Mouse (Mus musculus) right cerebral cortex, postnatal 36 days (tissue): ENCODE results near the gene Hddc3.
"Not testable (repeated sequence)": the region's sequence is repeated elsewhere in the genome, so short reads cannot be mapped to it uniquely, and the experiment has no call there.

Experiments used
- DNase-seq, 2 experiments: peaks; one replicate each; pipeline ENCODE4 v3.0.0; 2022; ENCODE audit warnings: low spot score in 2 of 2, mixed read lengths in 1 of 2

The Hddc3 gene

DNA sequence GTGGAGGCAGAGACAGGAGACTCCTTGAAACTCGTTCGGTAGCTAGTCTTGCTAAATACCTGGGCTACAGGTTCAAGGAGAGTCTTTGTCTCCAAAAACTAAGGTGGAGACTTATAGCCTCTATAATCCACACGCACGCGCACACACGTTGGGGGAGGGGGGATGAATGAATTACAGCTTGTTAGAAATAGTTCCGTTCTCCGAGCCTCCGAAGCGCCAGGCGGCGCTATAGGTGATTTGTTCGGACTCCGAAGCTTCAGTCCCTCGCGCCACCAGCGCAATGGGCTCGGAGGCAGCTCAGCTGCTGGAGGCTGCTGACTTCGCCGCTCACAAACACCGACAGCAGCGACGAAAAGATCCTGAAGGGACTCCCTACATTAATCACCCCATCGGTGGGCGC, at the start of gene Hddc3:
Gene Hddc3, plus strand, starts transcription at position 247 of the 400 bp plus-strand sequence.
- DNase-seq: peak; percentile 92 to 93

DNA sequence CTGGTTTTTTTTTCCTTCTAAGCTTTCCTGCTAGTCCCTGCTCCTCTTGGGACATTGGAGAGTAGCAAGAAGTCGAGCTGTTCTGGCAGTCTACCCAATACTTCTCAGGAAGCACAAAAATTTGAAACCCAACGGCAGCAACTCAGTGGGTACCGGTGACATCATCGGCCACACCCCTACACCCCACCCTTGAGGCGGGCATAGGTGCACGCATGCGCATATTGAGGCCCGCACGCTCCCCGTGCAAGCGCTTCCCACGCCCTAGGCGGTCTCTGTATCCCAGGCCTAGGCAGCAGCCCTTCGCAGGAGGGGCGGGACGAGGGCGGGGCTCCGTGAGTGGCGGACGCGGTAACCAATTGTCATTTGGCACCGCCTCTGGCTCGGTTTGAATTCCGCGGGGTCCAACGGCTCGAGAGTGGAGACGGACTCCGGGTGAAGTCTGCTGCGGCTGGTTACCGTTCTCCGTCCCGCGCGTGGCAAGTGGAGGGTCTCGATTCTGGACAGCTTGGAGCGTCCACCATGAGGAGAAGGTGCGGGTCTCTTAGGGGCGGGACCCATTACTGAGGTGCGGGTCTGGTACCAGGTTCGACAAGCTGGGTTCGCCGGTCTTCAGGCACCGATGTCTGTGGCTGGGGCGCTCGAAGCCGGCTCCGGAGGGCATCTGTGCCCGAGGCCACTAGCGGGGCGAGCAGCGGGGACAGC, 48.7 kb upstream of the Hddc3 start, which contains the start of gene Prc1:
Gene Prc1, plus strand, starts transcription at position 389 of the 702 bp plus-strand sequence.
- DNase-seq: peak; percentile 97 to 98

DNA sequence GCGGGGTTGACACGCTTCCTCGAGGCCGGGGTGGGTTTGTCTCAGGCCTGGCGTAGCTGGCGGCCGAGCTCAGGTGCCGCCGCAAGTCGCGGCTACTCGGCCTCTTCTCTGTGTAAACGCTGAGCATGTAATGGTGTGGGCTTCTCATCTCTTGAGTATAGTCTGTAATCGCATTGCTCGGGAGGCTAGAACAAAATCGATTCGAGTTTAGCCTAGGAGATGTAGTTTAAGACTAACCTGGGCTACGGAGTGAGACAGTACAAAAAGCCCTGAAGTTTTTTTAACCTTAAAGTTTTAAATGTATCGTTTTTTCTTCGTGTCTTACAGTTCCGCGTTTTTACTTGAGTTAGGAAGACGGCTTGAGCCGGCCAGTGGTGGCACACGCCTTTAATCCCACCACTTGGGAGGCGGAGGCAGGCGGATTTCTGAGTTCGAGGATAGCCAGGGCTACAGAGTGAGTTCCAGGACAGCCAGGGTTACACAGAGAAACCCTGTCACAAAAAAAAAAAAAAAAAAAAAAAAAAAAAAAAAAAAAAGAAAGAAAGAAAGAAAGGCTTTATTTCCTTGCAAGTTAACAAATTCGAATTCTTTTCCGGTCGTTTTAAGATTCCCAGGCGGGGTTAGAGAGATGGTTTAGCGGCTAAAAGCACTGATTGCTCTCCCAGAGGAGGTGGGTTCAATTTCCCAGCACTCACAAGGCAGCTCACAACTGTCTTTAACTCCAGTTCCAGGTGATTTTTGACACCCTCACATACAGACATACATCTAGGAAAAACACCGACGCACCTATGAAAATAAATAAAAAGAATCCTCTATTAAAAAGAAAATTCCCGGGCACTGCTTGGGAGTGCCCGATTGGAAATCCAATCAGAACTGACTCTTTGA, 47.9 kb upstream of the Hddc3 start:
- no peak for DNase-seq

DNA sequence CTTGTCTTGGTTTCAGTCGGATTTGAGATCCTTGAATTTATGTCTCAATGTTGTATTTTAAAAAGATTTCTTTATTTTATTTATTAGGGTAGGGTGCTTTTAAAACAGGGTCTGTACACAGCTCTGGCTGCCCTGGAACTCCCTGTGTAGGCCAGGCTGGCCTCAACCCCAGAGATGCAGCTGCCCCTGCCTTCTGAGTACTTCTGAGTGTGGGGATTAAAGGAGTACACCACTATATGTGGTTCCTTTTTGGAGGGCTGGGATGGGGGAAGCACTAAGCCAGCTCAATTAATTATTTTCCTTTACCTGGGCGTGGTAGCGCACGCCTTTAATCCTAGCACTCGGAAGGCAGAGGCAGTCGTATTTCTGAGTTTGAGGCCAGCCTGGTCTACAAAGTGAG, 46.4 kb upstream of the Hddc3 start:
- DNase-seq: no peak

DNA sequence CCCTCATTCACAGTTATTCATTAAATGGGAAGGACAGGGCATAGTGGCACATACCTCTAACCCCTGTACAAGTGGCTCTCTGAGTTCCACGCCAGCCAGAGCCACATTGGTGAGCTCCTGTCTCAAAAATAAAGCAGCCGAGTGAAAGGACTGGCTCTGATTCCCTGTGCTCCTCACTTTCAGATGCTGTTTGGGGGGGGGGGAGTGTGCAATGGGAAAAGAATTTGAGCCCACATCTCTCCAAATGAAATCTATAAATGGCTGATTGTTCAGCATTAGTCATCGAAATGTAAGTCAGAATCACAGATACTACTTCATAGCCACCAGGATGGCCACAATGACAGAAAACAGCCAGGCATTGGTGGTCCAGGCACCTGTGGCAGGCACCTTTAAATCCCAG, 45.9 kb upstream of the Hddc3 start:
- no peak for DNase-seq

DNA sequence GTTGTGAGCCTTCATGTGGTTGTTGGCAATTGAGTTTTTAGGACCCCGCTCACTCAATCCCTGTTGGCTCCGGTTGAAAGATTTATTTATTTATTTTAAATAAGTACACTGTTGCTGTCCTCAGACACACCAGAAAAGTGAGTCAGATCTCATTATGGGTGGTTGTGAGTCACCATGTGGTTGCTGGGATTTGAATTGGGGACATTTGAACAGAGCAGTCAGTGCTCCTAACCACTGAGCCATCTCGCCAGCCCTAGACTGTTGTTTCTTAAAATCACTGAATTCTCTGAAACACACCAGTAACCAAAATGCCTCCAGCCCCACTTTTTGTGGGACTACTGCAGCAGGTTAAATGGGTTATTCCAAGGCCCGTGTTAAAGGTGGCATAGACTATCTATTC, 44.1 kb upstream of the Hddc3 start:
- DNase-seq: no peak

DNA sequence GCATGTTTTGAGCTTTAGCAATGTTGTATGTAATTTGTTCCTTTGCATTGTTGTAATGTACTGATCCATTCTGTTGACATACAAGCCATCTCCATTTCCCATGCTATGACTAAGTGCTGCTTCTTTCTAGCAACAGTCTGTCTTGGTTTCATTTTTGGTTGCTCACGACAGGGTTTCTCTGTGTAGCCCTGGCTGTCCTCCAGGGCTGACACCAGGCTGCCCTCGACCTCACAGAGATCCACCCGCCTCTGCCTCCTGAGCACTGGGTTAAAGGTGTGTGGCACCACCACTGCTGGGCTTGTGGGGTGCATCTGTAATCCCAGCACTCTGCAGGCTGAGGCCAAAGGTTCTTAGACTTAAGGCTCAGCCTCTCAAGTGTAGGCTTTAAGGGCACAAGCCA, 43.3 kb upstream of the Hddc3 start:
- DNase-seq: no peak

DNA sequence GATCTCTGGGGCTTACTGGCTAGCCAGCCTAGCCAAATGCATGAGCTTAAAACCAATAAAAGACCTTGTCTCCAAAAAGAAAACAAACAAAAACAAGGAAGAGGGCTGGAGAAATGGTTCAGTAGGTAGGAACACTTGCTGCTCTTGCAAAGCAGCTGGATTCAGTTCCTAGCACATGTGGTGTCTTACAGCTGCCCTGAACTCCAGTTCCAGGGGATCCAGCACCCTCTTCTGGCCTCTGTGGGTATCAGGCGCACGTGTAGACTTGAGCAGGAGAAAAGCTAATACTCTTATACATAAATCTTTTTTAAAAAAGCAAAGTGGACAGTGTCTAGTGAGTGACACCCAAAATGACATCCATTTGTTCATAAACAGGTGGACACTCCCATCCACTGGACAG, 41.4 kb upstream of the Hddc3 start:
- no peak for DNase-seq

DNA sequence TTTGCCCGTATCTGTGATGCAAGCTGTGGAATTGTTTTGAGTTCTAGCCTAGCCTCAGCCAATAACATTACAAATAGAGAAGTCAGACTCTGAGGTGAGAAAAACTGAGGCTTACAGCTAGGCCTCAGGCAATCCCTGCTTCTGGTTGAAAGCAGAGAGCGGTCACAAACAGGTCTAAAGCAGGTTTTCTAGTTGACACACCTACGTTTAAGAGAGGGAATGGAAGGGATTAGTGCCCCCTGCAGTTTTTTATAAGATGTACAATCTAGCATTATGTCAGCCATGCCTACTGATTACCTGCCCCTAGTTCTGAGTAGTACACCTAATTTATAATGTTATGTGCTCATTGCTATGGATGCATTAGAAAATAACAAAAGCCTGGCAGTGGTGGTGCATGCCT, 35.1 kb upstream of the Hddc3 start:
- no peak for DNase-seq

DNA sequence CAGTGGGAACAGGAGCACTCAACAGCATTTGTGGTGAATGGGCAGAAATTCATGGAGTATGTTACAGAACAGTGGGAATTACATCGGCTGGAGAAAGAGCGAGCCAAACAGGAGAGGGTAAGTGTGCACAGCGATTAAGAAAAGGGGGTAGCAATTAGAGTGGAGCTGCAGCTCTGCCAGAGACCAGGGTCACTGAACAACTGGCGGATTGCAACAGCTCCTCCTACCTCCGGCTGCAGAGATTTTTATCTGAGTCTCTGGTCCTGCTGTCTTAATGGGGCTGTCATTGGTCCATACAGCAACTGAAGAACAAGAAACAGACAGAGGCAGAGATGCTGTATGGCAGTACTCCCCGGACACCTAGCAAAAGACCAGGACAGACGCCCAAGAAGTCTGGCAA, 32.1 kb upstream of the Hddc3 start:
- DNase-seq: no peak

DNA sequence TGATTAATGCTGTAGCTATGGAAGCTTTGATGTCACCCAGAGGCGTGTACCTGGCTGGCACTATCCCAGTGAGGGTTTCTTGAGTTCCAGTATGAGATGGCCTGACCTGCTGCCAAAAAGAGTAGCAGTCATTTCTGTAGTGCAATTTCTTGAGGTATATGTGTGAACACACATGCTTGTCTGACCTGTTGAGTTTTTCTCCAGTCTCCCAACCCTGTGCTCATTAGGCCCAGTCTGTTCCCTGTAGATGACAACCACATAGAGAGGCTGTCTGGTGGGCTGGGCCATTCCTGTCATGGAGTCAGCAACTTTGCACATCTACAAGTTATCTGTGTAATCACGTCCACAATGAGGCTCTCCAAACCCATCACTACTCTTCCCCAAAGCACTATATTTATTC, 27.2 kb upstream of the Hddc3 start:
- DNase-seq: no peak

DNA sequence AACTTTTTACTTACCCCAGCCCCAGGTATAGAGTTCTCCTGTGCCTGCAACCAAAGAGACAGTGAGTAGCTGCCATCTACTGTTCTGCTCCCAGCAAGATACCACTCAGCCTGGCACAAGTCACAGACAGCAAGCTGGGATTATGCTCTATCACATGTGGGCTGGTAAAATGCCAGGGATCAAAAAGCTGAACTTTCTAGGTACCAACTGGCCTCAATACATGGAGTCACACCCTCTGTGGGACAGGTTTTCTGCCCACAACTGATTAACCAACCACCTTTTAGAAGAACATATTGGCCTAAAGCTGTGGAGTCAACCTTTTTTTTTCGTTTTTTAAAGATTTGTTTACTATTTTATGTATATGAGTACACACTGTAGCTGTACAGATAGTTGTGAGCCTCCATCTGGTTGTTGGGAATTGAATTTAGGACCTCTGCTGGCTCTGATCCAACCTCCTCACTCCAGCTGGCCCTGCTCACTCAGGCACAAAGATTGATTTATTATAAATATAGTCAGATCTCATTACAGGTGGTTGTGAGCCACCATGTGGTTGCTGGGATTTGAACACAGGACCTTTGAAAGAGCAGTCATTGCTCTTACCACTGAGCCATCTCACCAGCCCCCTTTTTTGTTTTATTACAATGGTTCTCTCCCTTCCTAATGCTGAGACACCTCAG, 25.3 kb upstream of the Hddc3 start:
- DNase-seq: no peak

DNA sequence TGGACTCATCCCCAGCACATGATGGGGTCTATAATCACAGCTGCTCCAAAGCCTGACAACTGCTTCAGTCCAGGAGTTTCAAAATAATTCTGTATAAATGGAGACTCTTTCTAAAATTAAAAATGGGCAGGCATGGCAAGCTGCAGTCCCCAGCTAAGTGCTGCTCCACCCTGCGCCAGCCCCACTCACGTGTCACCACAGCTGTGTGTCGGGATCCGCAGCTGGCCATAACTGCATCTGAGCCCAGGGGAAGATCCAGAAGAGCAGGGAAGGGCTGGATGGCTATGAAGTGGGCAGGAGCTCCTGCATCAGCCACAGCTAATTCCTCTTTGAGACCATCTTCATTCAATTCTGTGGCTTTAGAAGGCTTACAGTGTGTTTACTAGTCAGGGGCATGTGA, 24.2 kb upstream of the Hddc3 start:
- DNase-seq: no peak

DNA sequence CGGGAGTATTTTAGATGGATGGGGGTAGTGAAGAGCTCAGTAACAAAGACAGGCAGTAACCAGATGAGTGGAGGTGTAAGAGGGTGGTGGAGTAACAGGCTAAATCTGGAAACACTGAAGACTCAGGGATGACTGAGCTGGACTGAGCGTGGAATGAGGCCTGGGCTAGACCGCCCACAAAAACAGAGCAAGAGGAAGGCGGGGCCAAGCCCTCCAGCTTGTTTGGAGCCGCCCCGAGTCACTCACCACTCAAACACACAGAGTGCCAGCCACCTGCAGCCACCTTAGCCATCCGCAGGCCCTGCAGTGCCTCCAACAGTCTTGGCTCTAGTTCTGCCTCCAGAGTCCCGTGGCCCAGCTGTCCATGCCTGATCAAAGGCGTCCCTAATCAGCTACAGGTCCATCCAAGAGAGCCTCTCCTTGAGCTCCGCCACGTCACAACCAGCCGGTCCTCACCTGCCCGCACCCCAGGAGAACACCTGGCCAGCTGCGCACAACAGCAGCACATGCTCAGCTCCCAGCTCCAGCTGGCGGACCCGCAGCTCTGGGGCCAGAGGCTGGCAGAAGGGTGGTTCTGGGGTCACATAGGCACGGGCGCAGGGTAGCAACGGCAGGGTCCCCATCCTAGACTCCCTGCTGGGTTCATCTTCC, 22.9 kb upstream of the Hddc3 start:
- DNase-seq: no peak

DNA sequence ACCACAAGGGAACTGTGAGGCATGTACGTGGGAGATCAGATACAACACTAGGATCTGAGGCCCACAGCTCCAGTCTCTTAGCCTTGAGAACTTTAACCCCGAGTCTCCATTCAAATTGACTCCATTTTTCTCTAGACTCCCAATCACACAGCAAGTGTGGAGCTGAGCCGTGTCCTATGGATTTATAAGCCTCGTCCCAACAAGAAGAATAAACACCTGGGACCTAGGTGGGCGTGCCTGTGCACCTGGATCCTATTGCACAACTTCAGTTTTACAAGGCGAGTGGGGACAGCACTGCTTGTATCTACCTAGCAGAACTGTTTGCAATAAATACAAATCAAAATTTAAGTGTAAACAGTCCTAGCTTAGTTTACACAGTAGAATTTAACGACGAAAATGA, 19.6 kb upstream of the Hddc3 start:
- no peak for DNase-seq

DNA sequence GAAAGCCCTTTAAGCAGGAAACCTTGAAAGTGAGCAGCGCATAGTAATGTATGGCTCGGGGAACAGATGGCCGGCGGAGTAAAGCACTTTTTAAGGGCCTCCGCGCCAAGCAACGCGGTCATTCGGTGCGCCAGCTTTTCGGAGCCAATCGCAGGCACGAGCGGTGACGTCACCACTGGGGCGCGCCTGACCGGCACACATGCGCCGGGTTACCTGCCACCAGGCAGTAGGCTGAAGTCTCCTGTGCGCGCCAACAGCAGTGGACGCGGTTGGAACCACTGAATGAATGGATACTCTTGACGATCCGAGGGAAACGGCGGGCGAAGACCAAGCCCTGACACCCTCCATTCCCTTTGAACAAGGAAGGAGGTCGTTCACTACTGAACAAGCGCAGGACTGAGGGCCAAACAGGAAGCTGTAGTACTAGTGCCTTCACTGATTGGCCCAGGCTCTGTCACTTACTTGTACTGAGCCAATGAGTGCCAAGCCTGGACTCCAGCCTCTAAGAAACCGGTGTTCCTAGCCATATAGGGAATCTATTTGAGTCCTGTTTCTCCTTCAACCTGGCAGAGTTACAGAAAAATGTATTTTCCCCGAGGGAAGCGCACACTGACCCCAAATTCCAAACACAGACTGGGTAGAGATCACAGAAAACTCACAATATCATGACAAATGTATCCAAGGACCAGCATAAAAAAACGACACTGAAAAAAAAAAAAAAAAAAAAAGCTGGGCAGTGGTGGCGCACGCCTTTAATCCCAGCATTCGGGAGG, 18.7 kb upstream of the Hddc3 start, which contains the start of gene Rccd1:
Gene Rccd1, minus strand, starts transcription at position 412 of the 773 bp plus-strand sequence.
- peak; percentile 93 to 95 for DNase-seq

DNA sequence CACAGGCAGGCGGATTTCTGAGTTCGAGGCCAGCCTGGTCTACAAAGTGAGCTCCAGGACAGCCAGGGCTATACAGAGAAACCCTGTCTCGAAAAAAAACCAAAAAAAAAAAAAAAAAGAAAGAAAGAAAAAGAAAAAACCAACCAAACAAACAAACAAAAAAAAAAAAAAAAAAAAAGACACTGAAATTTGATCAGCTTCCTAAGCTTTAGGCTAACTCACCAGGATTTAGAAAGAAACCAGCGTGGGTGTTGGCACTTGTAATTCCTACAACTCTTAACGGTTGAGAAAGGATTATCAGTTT, 18.1 kb upstream of the Hddc3 start:
- DNase-seq: not testable (repeated sequence)

DNA sequence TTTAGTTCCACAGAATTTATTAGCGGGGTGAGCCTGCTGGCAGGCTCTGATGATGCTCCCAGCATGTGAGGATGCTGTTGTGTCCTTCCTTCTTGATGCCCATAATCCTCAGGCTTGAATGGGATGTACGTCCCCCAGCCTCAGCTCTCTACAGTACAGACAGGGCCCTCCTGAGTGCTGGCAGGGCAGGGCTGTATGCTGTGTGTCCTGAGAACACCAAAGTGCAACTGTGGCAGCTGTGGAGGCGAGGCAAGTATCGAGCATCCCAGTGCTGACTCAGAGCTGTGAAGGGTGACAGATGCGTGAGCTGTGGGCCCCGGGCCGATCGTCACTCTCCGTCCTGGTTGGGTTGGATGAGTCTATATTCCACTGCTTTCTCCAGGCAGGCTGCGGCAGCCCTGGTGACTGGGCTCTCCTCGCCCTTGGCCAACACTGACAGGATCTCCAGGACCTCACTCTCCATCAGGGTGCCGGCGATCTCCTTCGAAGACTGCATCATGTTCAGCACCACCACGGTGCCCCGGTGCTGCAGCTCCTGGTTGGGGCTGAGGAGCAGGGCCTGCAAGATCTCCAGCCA, 17.5 kb upstream of the Hddc3 start:
- DNase-seq: no peak

DNA sequence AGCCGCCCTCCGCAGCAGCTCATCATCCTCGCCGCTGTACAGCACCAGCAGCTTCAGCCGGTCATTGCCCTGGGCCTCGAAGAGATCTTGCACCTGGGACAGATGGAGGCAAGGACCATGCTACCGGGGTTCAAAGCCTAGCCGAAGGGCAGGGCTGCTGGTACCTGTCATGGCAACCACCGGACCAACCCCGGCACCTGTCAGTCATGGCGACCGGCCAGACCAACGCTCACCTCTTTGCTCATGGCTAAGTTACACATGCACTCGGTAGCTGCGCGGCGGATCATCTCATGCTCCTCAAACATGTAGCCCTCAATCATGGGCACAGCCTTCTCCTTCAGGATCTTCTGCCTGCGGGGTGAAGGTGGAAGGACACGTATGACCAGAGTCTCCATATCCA, 16.8 kb upstream of the Hddc3 start:
- no peak for DNase-seq

DNA sequence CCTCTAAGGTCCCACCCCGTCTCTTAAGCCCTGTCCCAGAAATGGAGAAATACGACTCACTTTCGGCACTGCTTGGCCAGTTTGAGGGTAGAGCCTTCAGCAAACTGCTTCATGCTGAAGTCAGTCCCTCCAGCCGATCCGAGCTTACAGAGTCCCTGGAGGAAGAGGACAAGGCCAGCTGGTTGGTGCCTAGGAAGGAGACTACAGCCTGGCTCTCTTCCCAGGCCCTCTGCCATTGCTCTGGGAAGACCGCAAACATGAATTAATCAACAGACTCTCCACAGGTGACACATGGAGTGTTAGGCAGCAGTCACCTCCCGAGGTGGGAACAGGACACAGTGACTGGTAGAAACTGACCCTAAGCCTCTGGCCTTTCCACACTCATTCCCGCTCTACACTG, 12.6 kb upstream of the Hddc3 start:
- no peak for DNase-seq

DNA sequence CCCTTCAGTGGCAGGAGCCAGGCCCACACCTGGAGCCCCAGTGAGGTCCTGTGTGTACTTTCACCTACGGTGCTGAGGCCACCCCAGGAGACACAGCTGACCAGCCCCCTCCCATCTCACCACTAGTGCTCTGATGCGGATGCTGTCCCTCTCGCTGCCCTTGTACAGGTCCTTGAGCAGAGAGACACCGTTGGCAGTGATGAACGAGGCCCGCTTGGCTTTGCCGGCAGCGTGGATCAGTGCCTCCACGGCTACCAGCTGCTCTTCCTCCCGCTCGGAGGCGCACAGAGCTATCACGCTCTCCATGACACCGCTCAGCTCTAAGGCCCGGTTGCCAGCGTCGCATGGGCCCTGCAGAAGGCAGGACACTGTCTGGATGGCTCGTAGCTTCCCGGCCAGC, 11.5 kb upstream of the Hddc3 start:
- no peak for DNase-seq
